Mouse (Mus musculus): ENCODE data around the gene Il20ra.
A peak's percentile ranks its signal among the peaks of the same experiment; 100 is the strongest.

DNA sequence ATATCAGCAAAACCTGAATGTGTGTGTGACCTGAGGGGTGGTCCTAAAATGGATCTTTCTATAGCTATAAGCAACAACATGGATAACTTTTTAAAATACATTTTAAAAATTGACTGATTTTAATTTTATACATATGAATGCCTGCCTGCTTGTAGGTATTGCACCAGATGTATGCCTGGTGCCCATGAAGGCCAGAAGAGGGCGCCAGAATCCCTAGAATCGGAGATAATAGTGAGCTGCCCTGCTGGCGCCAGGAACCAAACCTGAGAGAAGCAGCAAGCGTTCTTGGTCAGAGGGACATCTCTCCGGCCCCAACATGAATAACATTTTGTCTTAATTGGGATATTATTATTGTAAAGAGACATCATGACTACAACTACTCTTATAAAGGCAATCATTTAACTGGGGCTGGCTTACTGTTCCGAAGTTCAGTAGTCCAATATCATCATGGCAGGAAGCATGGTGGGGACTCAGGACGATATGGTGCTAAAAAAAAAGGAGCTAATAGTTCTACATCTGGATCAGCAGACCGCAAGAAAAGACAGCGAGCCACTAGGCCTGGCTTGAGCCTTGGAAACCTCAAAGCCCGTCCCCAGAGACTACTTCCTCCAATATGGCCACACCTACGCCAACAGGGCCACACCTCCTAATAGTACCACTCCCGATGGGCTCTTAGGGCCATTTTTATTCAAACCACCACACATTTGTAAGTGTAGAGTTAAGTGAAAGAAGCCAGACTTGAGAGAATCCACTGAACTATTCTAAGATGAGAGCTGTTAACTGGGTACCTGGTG is 3.9 kb upstream of the Il20ra start:
- TF ChIP-seq CTCF (IDR thresholded peaks at IDR 0.05; ENCODE audit: low read depth) (peak; percentile 45), EP300 (IDR thresholded peaks at IDR 0.05; ENCODE audit: low read depth) (no peak)
